Mouse (Mus musculus) effector memory CD4-positive, alpha-beta T cell, adult 5 months (primary cell): ENCODE results near the gene Arsa. TPM values are rescaled to one million over a fixed set of nuclear protein-coding genes. Genes with fewer than 3 reads are reported as not detected.

Experiments
- polyA plus RNA-seq: library from polyadenylated mRNA; unstranded; fragments of 100-300 nt; shearing (Covaris generic); gene quantifications from one replicate; pipeline ENCODE4 v1.2.1, GENCODE M21; 2017

The Arsa gene
- 13.1 TPM for polyA plus RNA-seq

DNA sequence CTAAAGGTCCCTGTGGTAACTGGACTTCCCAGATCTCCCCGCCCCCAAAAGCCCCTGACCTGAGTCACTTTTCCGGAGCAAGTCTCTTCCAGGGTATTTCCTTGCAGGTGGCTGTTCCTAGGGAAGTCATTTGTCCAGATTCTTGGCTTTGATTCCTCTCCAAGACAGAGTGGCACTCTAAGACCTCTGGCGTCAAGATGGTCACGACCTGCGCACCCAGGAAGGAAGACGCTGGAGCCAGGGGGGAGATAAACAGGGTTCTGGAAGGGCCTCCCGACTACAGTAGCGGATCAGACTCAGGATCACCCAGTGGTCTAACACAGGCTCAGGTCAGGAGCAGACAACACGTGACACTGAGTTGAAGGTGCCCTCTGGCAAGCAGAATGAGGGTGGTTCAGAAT is at the start of gene Arsa:
Arsa (minus strand) TSS at position 335 of the 401 bp plus-strand sequence.

GRCm38 (mm10) chr15:89498961-89499688 is 21.9 kb upstream of the Arsa start, which contains the start of gene Shank3:
TSS of gene Shank3 (plus strand) at chr15:89499623.

GRCm38 (mm10) chr15:89453865-89454478 is 23.3 kb downstream of the Arsa start, which contains the start of gene Mapk8ip2:
TSS of gene Mapk8ip2 (plus strand) at chr15:89453913.

GRCm38 (mm10) chr15:89429352-89430221 is 47.6 kb downstream of the Arsa start, which contains the start of the genes C730034F03Rik, Gm44502 and Chkb:
TSS of gene C730034F03Rik (plus strand) at chr15:89429589.
TSS of gene Gm44502 (minus strand) at chr15:89429696.
TSS of gene Chkb (minus strand) at chr15:89429908.

GRCm38 (mm10) chr15:89425711-89426121 is 51.5 kb downstream of the Arsa start, which contains the start of gene Cpt1b:
TSS of gene Cpt1b (minus strand) at chr15:89425863.

Other genes with a start within 250 kb of the Arsa start
- 140 TPM for gene Sbf1, start 162.1 kb downstream of the Arsa start, polyA plus RNA-seq
- gene Adm2, start 154.7 kb downstream of the Arsa start, polyA plus RNA-seq, result not detected
- gene Miox, start 143.0 kb downstream of the Arsa start, polyA plus RNA-seq, result not detected
- gene Lmf2, start 121.8 kb downstream of the Arsa start, polyA plus RNA-seq, result 50.1 TPM
- gene Ncaph2, start 121.7 kb downstream of the Arsa start, polyA plus RNA-seq, result 131 TPM
- 3.0 TPM for gene Sco2, start 103.6 kb downstream of the Arsa start, polyA plus RNA-seq
- 0.79 TPM for gene Tymp, start 100.4 kb downstream of the Arsa start, polyA plus RNA-seq
- gene Odf3b, start 98.1 kb downstream of the Arsa start, polyA plus RNA-seq, result not detected
- not detected for gene Klhdc7b, start 92.5 kb downstream of the Arsa start, polyA plus RNA-seq
- gene Syce3, start 66.9 kb downstream of the Arsa start, polyA plus RNA-seq, result not detected
- 0.45 TPM for gene Cpt1b, start 51.6 kb downstream of the Arsa start, polyA plus RNA-seq
- gene C730034F03Rik, start 47.8 kb downstream of the Arsa start, polyA plus RNA-seq, result 6.1 TPM
- gene Gm44502, start 47.7 kb downstream of the Arsa start, polyA plus RNA-seq, result not detected
- gene Chkb, start 47.5 kb downstream of the Arsa start, polyA plus RNA-seq, result 124 TPM
- gene Mapk8ip2, start 23.5 kb downstream of the Arsa start, polyA plus RNA-seq, result 0.09 TPM
- not detected for gene Shank3, start 22.2 kb upstream of the Arsa start, polyA plus RNA-seq
- gene Acr, start 90.9 kb upstream of the Arsa start, polyA plus RNA-seq, result not detected
- gene Rabl2, start 114.5 kb upstream of the Arsa start, polyA plus RNA-seq, result 1.9 TPM